Mouse (Mus musculus) hindbrain, postnatal 0 days (tissue): ENCODE measurements at regions not wholly inside any gene's neighbourhood (a gene's known extent, or its start where the extent isn't known, plus 50 kb on each side); places are given as distances from the start of the nearest gene placed in this dataset.

Experiments used
- ATAC-seq: fragments of 200-750 bp; cut with Nextera tagmentation; 2 replicates; pipeline ENCODE4 v1.8.0; 2017; ENCODE audit warnings: mild to moderate bottlenecking, moderate TSS enrichment, moderate library complexity
- DNase-seq: peaks from one replicate; pipeline ENCODE4 v3.0.0-alpha.2; 2015; ENCODE audit warnings: low spot score
- H3K27ac ChIP-seq: fragments of 300-500 bp; sonication (generic); 2 replicates; pipeline ENCODE4 v1.5.1; 2014; ENCODE audit warnings: mild to moderate bottlenecking
- H3K27me3 ChIP-seq: fragments of 300-500 bp; sonication (generic); 2 replicates; pipeline ENCODE4 v1.6.1; 2014; ENCODE audit warnings: low read length, mixed read lengths; ENCODE audit not compliant: insufficient read depth
- H3K36me3 ChIP-seq: fragments of 300-500 bp; sonication (generic); 2 replicates; pipeline ENCODE4 v1.6.1; 2014; ENCODE audit warnings: low read length, mixed read lengths; ENCODE audit not compliant: insufficient read depth
- H3K4me1 ChIP-seq: fragments of 300-500 bp; sonication (generic); 2 replicates; pipeline ENCODE4 v1.6.1; 2014; ENCODE audit warnings: antibody characterized with exemption, low read length, mixed read lengths; ENCODE audit not compliant: insufficient read depth
- H3K4me2 ChIP-seq: fragments of 300-500 bp; sonication (generic); 2 replicates; pipeline ENCODE4 v1.6.1; 2014; ENCODE audit warnings: low read depth, mild to moderate bottlenecking, low read length, moderate library complexity, mixed read lengths
- H3K4me3 ChIP-seq: fragments of 300-500 bp; sonication (generic); 2 replicates; pipeline ENCODE4 v1.5.1; 2014; ENCODE audit warnings: low read length
- H3K9ac ChIP-seq: fragments of 300-500 bp; sonication (generic); replicated peaks from 2 replicates; pipeline ENCODE4 v1.6.1; 2014; ENCODE audit warnings: mild to moderate bottlenecking, low read length, moderate library complexity, mixed read lengths
- H3K9me3 ChIP-seq: fragments of 300-500 bp; sonication (generic); 2 replicates; pipeline ENCODE4 v1.6.1; 2016; ENCODE audit warnings: low read length, mixed read lengths
- CTCF ChIP-seq: IDR thresholded peaks from 2 replicates; pipeline ENCODE4 v1.5.1; 2016; ENCODE audit warnings: antibody characterized with exemption, control low read depth, low read depth
- WGBS: fragments of 180-500 bp; shearing (Covaris S2); extraction: QIAGEN DNeasy Blood & Tissue Kit; methylation state at CpG from one replicate; pipeline ENCODE4 v1.1.7; 2014; 5-methylcytosine and 5-hydroxymethylcytosine counted together

- Histone ChIP-seq H3K9me3 (no peaks in the 10 kb centered on the region), H3K4me2 (no peak overlapping the region), H3K9ac (no peak overlapping the region), H3K36me3 (no peaks in the 10 kb centered on the region), H3K27me3 (no peaks in the 10 kb centered on the region), H3K4me3 (no peak overlapping the region), H3K27ac (no peak overlapping the region), H3K4me1 (no peaks in the 10 kb centered on the region)
- no peak for ATAC-seq
- no peak for DNase-seq
- no peak for TF ChIP-seq CTCF
- 79% methylated on average over 2 of the region's 2 CpGs for WGBS
These were observed 126.8 kb downstream of the Tmem17 start for GRCm38 (mm10) chr11:22638700-22639099.

- no peak for ATAC-seq
- no peak overlapping the region for H3K4me2 ChIP-seq
These were observed 128.6 kb downstream of the Tmem17 start for GRCm38 (mm10) chr11:22640371-22640990.

GRCm38 (mm10) chr11:22641450-22641849 is 129.6 kb downstream of the Tmem17 start:
- 92% methylated on average over 1 of the region's 1 CpGs for WGBS
- no peak for DNase-seq
- Histone ChIP-seq H3K4me1 (no peaks in the 10 kb centered on the region), H3K36me3 (no peaks in the 10 kb centered on the region), H3K9ac (no peak overlapping the region), H3K4me2 (no peak overlapping the region), H3K9me3 (no peaks in the 10 kb centered on the region), H3K4me3 (no peak overlapping the region), H3K27me3 (no peaks in the 10 kb centered on the region), H3K27ac (no peak overlapping the region)
- ATAC-seq, result no peak
- no peak for TF ChIP-seq CTCF

More at GRCm38 (mm10) chr11:22640371-22640990, 128.6 kb downstream of the Tmem17 start:
- Histone ChIP-seq H3K4me1 (no peaks in the 10 kb centered on the region), H3K27me3 (no peaks in the 10 kb centered on the region), H3K36me3 (no peaks in the 10 kb centered on the region), H3K27ac (no peak overlapping the region), H3K9ac (no peak overlapping the region), H3K4me3 (no peak overlapping the region), H3K9me3 (no peaks in the 10 kb centered on the region)
- DNase-seq, result no peak
- WGBS, result 47% methylated on average over 3 of the region's 3 CpGs
- no peak for TF ChIP-seq CTCF

GRCm38 (mm10) chr11:22644010-22644625 is 132.2 kb downstream of the Tmem17 start:
- ATAC-seq (no peak), DNase-seq (no peak)
- no peak overlapping the region for H3K27ac ChIP-seq
- no peak overlapping the region for H3K4me3 ChIP-seq
- 44% methylated on average over 3 of the region's 3 CpGs for WGBS
- no peak overlapping the region for H3K4me2 ChIP-seq
- H3K9ac ChIP-seq, result no peak overlapping the region
- H3K4me1 ChIP-seq, result no peaks in the 10 kb centered on the region
- H3K9me3 ChIP-seq, result no peaks in the 10 kb centered on the region
- no peaks in the 10 kb centered on the region for H3K27me3 ChIP-seq
- no peaks in the 10 kb centered on the region for H3K36me3 ChIP-seq
- TF ChIP-seq CTCF, result no peak

GRCm38 (mm10) chr11:22644877-22645276 is 133.0 kb downstream of the Tmem17 start:
- no peak for ATAC-seq
- H3K27me3 ChIP-seq, result no peaks in the 10 kb centered on the region
- no peak overlapping the region for H3K27ac ChIP-seq
- no peak for TF ChIP-seq CTCF
- H3K9me3 ChIP-seq, result no peaks in the 10 kb centered on the region
- no peaks in the 10 kb centered on the region for H3K36me3 ChIP-seq
- no peak for DNase-seq
- no peaks in the 10 kb centered on the region for H3K4me1 ChIP-seq
- no peak overlapping the region for H3K4me3 ChIP-seq
- no peak overlapping the region for H3K9ac ChIP-seq
- WGBS, result 69% methylated on average over 1 of the region's 1 CpGs
- H3K4me2 ChIP-seq, result no peak overlapping the region

GRCm38 (mm10) chr11:22646192-22646936 is 134.5 kb downstream of the Tmem17 start:
- no peak overlapping the region for H3K4me2 ChIP-seq
- H3K4me1 ChIP-seq, result no peaks in the 10 kb centered on the region
- DNase-seq, result no peak
- no peaks in the 10 kb centered on the region for H3K36me3 ChIP-seq
- no peak overlapping the region for H3K9ac ChIP-seq
- no peak overlapping the region for H3K4me3 ChIP-seq
- no peaks in the 10 kb centered on the region for H3K9me3 ChIP-seq
- H3K27ac ChIP-seq, result no peak overlapping the region
- H3K27me3 ChIP-seq, result no peaks in the 10 kb centered on the region
- ATAC-seq, result no peak
- 68% methylated on average over 6 of the region's 6 CpGs for WGBS
- no peak for TF ChIP-seq CTCF

- no peaks in the 10 kb centered on the region for H3K36me3 ChIP-seq
- no peak overlapping the region for H3K4me3 ChIP-seq
- H3K27ac ChIP-seq, result no peak overlapping the region
- TF ChIP-seq CTCF, result no peak
- no peaks in the 10 kb centered on the region for H3K4me1 ChIP-seq
- DNase-seq, result no peak
- 89% methylated on average over 5 of the region's 5 CpGs for WGBS
- no peaks in the 10 kb centered on the region for H3K9me3 ChIP-seq
- H3K27me3 ChIP-seq, result no peaks in the 10 kb centered on the region
- no peak overlapping the region for H3K4me2 ChIP-seq
- ATAC-seq, result no peak
- H3K9ac ChIP-seq, result no peak overlapping the region
These were observed 136.4 kb downstream of the Tmem17 start for GRCm38 (mm10) chr11:22648275-22648674.
